Mouse (Mus musculus): Measurements from ENCODE around the gene Ip6k1. TPM values are rescaled to one million over a fixed set of nuclear protein-coding genes. Genes with fewer than 3 reads are reported as not detected.

The Ip6k1 gene
- 25.2 and 60.2 TPM in 2 replicates for polyA plus RNA-seq (2021; fragmentation: Nextera tagmentation)
- long read RNA-seq, experiment 1, full-length matches to known transcripts, result 13 of 207 reads
- long read RNA-seq, experiment 1, partial matches to known transcripts, result 161 of 207 reads
- long read RNA-seq, experiment 1, other reads (novel, unspliced or antisense), result 33 of 207 reads
- long read RNA-seq, experiment 2, partial matches to known transcripts, result 2 of 51 reads
- long read RNA-seq, experiment 2, other reads (novel, unspliced or antisense), result 49 of 51 reads

GRCm38 (mm10) chr9:108001922-108002770 lies at the start of gene Ip6k1:
TSS of gene Ip6k1 (plus strand) at chr9:108002501.

GRCm38 (mm10) chr9:107975399-107976386 lies 26.6 kb upstream of the Ip6k1 start, which contains the start of gene Uba7:
TSS of gene Uba7 (plus strand) at chr9:107975505.

GRCm38 (mm10) chr9:107982681-107983346 lies 19.5 kb upstream of the Ip6k1 start, which contains the start of gene Gm20661:
TSS of gene Gm20661 (plus strand) at chr9:107983058.

GRCm38 (mm10) chr9:107985131-107986119 lies 16.9 kb upstream of the Ip6k1 start, which contains the start of gene Inka1:
TSS of gene Inka1 (minus strand) at chr9:107985879.

GRCm38 (mm10) chr9:107992197-107992596 lies 10.1 kb upstream of the Ip6k1 start, which contains the start of gene Cdhr4:
TSS of gene Cdhr4 (plus strand) at chr9:107992497.

GRCm38 (mm10) chr9:107996049-107996448 lies 6.3 kb upstream of the Ip6k1 start, which contains the start of gene Gm20662:
TSS of gene Gm20662 (plus strand) at chr9:107996349.

GRCm38 (mm10) chr9:108049016-108049455 lies 46.7 kb downstream of the Ip6k1 start, which contains the start of gene Gmppb:
TSS of gene Gmppb (plus strand) at chr9:108049242.

GRCm38 (mm10) chr9:108052885-108053664 lies 50.8 kb downstream of the Ip6k1 start, which contains the start of gene Amigo3:
TSS of gene Amigo3 (plus strand) at chr9:108053159.

GRCm38 (mm10) chr9:108080168-108080567 lies 77.9 kb downstream of the Ip6k1 start, which contains the start of gene Mst1:
TSS of gene Mst1 (plus strand) at chr9:108080436.

GRCm38 (mm10) chr9:108082988-108083431 lies 80.7 kb downstream of the Ip6k1 start, which contains the start of gene Rnf123:
TSS of gene Rnf123 (minus strand) at chr9:108083346.

GRCm38 (mm10) chr9:108094184-108094941 lies 92.1 kb downstream of the Ip6k1 start, which contains the start of gene Apeh:
TSS of gene Apeh (minus strand) at chr9:108094606.

Other genes starting within 250 kb of the Ip6k1 start
- 33.3 and 36.9 TPM in 2 replicates for gene Rbm5, start 231.5 kb upstream of the Ip6k1 start, polyA plus RNA-seq (2021; fragmentation: Nextera tagmentation)
- gene Rbm6, start 129.3 kb upstream of the Ip6k1 start, polyA plus RNA-seq (2021; fragmentation: Nextera tagmentation), result 16.6 and 21.4 TPM in 2 replicates
- gene Mon1a, start 114.3 kb upstream of the Ip6k1 start, polyA plus RNA-seq (2021; fragmentation: Nextera tagmentation), result 22.8 and 23.6 TPM in 2 replicates
- gene Mst1r, start 95.6 kb upstream of the Ip6k1 start, polyA plus RNA-seq (2021; fragmentation: Nextera tagmentation), result 0.36 and 0.51 TPM in 2 replicates
- not detected in 2 replicates for gene Actl11, start 74.0 kb upstream of the Ip6k1 start, polyA plus RNA-seq (2021; fragmentation: Nextera tagmentation)
- 185 and 236 TPM in 2 replicates for gene Camkv, start 66.8 kb upstream of the Ip6k1 start, polyA plus RNA-seq (2021; fragmentation: Nextera tagmentation)
- 2.8 and 3.7 TPM in 2 replicates for gene Traip, start 52.4 kb upstream of the Ip6k1 start, polyA plus RNA-seq (2021; fragmentation: Nextera tagmentation)
- gene Uba7, start 27.0 kb upstream of the Ip6k1 start, polyA plus RNA-seq (2021; fragmentation: Nextera tagmentation), result 2.5 and 2.9 TPM in 2 replicates
- gene Gm20661, start 19.4 kb upstream of the Ip6k1 start, polyA plus RNA-seq (2021; fragmentation: Nextera tagmentation), result not detected in 2 replicates
- gene Inka1, start 16.6 kb upstream of the Ip6k1 start, polyA plus RNA-seq (2021; fragmentation: Nextera tagmentation), result 3.0 and 3.6 TPM in 2 replicates
- gene Cdhr4, start 10.0 kb upstream of the Ip6k1 start, polyA plus RNA-seq (2021; fragmentation: Nextera tagmentation), result 1.6 and 2.5 TPM in 2 replicates
- 0.90 TPM in 1 of 2 replicates, not detected in the other for gene Gm20662, start 6.2 kb upstream of the Ip6k1 start, polyA plus RNA-seq (2021; fragmentation: Nextera tagmentation)
- gene Gmppb, start 46.7 kb downstream of the Ip6k1 start, polyA plus RNA-seq (2021; fragmentation: Nextera tagmentation), result 18.1 and 40.5 TPM in 2 replicates
- gene Amigo3, start 50.7 kb downstream of the Ip6k1 start, polyA plus RNA-seq (2021; fragmentation: Nextera tagmentation), result 0.34 and 0.49 TPM in 2 replicates
- not detected in 2 replicates for gene Mst1, start 77.9 kb downstream of the Ip6k1 start, polyA plus RNA-seq (2021; fragmentation: Nextera tagmentation)
- 20.6 and 25.3 TPM in 2 replicates for gene Rnf123, start 80.8 kb downstream of the Ip6k1 start, polyA plus RNA-seq (2021; fragmentation: Nextera tagmentation)
- 8.8 and 9.9 TPM in 2 replicates for gene Apeh, start 92.1 kb downstream of the Ip6k1 start, polyA plus RNA-seq (2021; fragmentation: Nextera tagmentation)
- 19.1 and 28.0 TPM in 2 replicates for gene Bsn, start 187.9 kb downstream of the Ip6k1 start, polyA plus RNA-seq (2021; fragmentation: Nextera tagmentation)

Data from left cerebral cortex, adult 6 months (tissue).